Mouse (Mus musculus): ENCODE measurements at regions not wholly inside any gene's neighbourhood (a gene's known extent, or its start where the extent isn't known, plus 50 kb on each side); places are given as distances from the start of the nearest gene placed in this dataset.
"Not testable (repeated sequence)": the region's sequence is repeated elsewhere in the genome, so short reads cannot be mapped to it uniquely, and the experiment has no call there.

GRCm38 (mm10) chr7:64041303-64041702 lies 102.6 kb upstream of the Klf13 start:
- intact Hi-C loops (cut with DNase I) = loop anchor here (10.0 kb wide), 1 partner anchor 287 kb away; no protein-coding TSS in a partner anchor
- no peak for DNase-seq (ENCODE audit: extremely low spot score in 1 of 2, low spot score in 2 of 2)

GRCm38 (mm10) chr7:64040026-64040737 lies 101.5 kb upstream of the Klf13 start:
- intact Hi-C loops (cut with DNase I) = loop anchor here (10.0 kb wide), 1 partner anchor 285 kb away; no protein-coding TSS in a partner anchor

GRCm38 (mm10) chr7:64037701-64038231 lies 99.1 kb upstream of the Klf13 start:
- no peak for DNase-seq (ENCODE audit: extremely low spot score in 1 of 2, low spot score in 2 of 2)
- intact Hi-C loops (cut with DNase I) = no loop called here

More at GRCm38 (mm10) chr7:64040026-64040737, 101.5 kb upstream of the Klf13 start:
- no peak for DNase-seq (ENCODE audit: extremely low spot score in 1 of 2, low spot score in 2 of 2)

DNA sequence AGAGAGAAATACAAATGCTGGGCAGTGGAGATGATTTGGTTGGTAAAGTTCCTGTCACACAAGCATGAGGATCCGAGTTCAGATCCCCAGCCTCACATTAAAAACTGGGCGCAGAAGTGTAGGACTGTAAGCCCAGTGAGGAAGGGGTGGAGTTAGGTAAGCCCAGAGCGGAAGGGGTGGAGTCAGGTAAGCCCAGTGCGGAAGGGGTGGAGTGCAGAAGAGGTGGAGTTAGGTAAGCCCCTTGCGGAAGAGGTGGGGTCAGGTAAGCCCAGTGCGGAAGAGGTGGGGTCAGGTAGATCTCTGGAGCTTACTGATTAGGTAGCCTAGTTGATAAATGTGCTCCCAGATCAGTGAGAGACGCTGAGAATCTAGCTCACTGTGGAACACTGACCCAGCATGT lies 97.4 kb upstream of the Klf13 start:
- intact Hi-C loops (cut with DNase I) = no loop called here
- no peak for DNase-seq (ENCODE audit: extremely low spot score in 1 of 2, low spot score in 2 of 2)

- intact Hi-C loops (cut with DNase I) = no loop called here
- no peak for DNase-seq (ENCODE audit: extremely low spot score in 1 of 2, low spot score in 2 of 2)
Measured at GRCm38 (mm10) chr7:64035025-64035606, 96.4 kb upstream of the Klf13 start.

DNA sequence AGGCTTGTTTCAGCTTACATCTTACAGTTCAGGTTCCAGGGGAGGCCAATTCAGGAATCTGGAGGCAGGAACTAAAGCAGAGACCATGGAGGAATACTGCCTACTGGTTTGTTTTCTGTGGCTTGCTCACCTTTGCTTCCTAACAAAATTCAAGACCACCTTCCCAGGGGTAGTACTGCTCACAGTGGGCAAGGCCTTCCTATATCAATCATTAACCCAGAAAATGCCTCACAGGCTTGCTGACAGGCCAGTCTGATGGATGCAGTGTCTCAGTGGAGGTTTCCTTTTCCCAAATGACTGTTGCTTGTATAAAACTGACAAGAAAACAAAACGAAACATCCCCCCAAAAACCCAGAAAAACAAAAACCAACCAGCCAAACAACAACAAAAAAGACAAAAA lies 95.8 kb upstream of the Klf13 start:
- intact Hi-C loops (cut with DNase I) = loop anchor here (5.0 kb wide), 1 partner anchor 97 kb away; the partner anchor contains the start of gene Klf13
- no peak for DNase-seq (ENCODE audit: extremely low spot score in 1 of 2, low spot score in 2 of 2)

- intact Hi-C loops (cut with DNase I) = loop anchor here (5.0 kb wide), 1 partner anchor 96 kb away; the partner anchor contains the start of gene Klf13
- peak in 1 of 2 experiments; percentile 23 for DNase-seq (ENCODE audit: extremely low spot score in 1 of 2, low spot score in 2 of 2)
Measured at GRCm38 (mm10) chr7:64033388-64033787, 94.7 kb upstream of the Klf13 start.

- DNase-seq (ENCODE audit: extremely low spot score in 1 of 2, low spot score in 2 of 2) = peak; percentile 76 to 79
- intact Hi-C loops (cut with DNase I) = loop anchor here (5.0 kb wide), 1 partner anchor 96 kb away; the partner anchor contains the start of gene Klf13
Measured at GRCm38 (mm10) chr7:64032921-64033354, 94.2 kb upstream of the Klf13 start.

DNA sequence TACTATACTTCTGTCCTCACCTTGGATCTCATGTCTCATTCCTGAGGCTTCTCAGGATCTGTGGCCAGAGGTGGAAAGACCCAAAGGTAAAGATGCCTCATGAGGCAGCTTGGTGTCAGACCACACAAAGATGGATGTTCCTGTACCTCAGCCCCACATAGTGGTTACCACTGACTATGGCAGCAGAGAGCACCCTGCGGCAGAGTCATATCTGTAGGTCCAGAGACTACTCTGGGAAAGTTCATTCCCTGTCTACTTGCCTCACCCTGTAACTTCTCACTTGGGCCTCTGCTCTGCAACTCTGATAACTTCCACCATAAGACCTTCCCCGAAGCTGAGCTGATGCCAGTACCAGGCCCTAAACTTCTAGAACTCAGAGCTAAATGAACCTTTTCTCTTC lies 91.9 kb upstream of the Klf13 start:
- intact Hi-C loops (cut with DNase I) = loop anchor here (5.0 kb wide), 1 partner anchor 93 kb away; the partner anchor contains the start of gene Klf13
- no peak for DNase-seq (ENCODE audit: extremely low spot score in 1 of 2, low spot score in 2 of 2)

DNA sequence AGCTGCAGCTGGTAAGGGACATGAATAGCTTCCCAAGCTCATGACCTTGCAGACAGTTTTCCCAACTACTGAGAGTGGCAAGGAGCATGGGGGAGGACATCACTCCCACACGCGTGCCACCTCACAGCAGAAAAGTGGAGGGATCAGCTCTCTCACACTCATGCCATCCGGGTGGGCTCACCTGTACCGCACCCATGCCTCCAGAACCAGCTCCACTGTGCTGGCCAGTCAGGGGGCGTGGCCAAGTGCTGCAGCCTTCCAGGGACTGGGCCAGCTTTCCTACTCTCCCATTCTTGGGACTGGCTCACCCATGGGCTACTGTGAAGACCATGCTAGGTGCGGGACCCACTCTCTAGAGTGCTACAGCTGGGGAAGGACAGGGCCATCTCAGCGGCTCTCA lies 88.4 kb upstream of the Klf13 start:
- intact Hi-C loops (cut with DNase I) = no loop called here
- no peak for DNase-seq (ENCODE audit: extremely low spot score in 1 of 2, low spot score in 2 of 2)

GRCm38 (mm10) chr7:64025155-64025554 lies 86.4 kb upstream of the Klf13 start:
- intact Hi-C loops (cut with DNase I) = no loop called here
- no peak for DNase-seq (ENCODE audit: extremely low spot score in 1 of 2, low spot score in 2 of 2)

GRCm38 (mm10) chr7:64024253-64024652 lies 85.5 kb upstream of the Klf13 start:
- intact Hi-C loops (cut with DNase I) = no loop called here
- DNase-seq (ENCODE audit: extremely low spot score in 1 of 2, low spot score in 2 of 2) = peak; percentile 49 to 72

DNA sequence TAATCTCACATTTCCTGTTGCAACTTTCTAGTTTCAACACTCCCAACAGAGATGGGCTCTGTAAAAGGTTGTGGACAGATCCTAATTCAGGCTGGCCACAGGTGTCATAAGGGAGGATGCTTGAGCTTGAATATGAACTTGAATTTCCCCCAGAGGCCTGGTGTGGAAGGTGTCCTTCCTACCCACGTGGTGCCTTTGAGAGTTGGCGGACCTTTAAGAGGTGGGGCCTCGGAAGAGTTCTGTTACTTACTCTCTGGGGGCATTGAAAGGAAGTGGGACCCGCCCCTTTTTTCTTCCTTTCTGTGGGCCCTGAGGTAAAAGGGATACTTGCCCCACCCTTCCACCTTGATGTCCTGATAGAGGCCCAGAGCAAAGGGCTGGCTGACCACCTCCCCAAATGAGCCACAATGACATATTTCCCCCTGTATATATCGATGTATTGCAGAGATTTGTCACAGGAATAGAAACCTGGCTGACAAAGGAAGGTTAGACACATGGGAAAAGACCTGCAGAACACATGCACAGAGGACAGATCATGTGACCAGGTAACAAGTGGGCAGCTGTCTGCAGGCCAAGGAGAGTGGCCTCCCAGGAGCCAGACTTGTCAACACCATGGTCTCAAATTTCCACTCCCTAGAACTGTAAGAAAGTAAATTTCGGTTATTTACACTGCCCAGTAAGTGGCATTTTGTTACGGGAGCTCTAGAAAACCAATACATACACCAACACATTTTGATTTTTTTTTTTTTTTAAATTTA lies 84.2 kb upstream of the Klf13 start:
- no peak for DNase-seq (ENCODE audit: extremely low spot score in 1 of 2, low spot score in 2 of 2)
- intact Hi-C loops (cut with DNase I) = no loop called here

DNA sequence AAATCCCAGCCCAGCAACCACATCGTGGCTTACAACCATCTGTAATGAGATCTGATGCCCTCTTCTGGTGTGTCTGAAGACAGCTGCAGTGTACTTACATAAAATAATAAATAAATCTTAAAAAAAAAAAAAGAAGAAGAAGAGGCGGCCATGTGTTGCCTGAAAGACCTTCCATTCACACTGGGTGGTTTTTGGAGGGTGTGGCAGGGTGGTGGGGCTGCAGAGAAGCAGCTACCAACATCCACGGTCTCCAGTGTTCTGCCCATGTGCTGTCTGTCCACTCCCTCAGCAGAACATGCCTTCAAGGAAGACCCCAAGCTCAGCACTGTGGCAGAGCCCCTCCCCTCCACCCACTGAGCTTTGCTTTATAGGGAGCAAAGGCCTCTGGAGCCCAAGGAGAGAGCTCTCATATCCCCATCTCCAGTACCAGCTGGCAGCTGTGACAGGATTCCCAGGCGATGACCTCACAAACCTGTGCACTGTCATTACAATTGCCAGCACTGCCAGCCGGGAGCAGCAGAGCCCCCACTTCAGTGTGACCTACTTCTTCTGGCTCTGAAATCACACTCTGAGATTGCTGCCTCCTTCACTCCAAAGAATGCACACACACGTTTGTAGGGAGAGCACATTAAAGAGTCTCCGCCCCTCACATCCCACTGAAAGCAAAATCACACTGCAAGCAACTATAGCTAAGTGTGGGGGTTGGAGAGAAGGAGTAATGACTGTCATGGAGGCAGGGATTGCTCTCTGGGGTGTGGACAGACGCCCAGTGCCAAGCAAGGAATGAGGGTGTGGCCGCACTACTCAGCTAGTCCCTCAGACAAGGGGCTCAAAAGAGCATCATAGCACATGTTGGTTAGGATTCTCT lies 82.8 kb upstream of the Klf13 start:
- DNase-seq (ENCODE audit: extremely low spot score in 1 of 2, low spot score in 2 of 2) = peak; percentile 38 to 57
- intact Hi-C loops (cut with DNase I) = no loop called here

- intact Hi-C loops (cut with DNase I) = no loop called here
- DNase-seq (ENCODE audit: extremely low spot score in 1 of 2, low spot score in 2 of 2) = no peak
Measured at GRCm38 (mm10) chr7:64018107-64018506, 79.4 kb upstream of the Klf13 start.

- intact Hi-C loops (cut with DNase I) = no loop called here
- DNase-seq (ENCODE audit: extremely low spot score in 1 of 2, low spot score in 2 of 2) = no peak
Measured at GRCm38 (mm10) chr7:64016874-64017273, 78.2 kb upstream of the Klf13 start.

DNA sequence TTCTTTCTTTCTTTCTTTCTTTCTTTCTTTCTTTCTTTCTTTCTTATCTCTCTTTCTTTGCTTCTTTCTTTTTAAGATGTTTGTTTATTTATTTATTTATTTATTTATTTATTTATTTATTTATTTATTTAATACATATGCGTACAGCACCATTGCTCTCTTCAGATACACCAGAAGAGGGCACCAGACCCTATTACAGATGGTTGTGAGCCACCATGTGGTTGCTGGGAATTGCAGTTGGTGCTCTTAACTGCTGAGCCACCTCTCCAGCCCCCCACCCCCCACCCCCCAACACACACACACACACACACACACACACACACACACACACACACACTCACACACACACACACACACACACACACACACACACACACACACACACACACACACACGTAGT lies 76.4 kb upstream of the Klf13 start:
- intact Hi-C loops (cut with DNase I) = not testable (repeated sequence)

GRCm38 (mm10) chr7:64014227-64014626 lies 75.5 kb upstream of the Klf13 start:
- DNase-seq (ENCODE audit: extremely low spot score in 1 of 2, low spot score in 2 of 2) = no peak
- intact Hi-C loops (cut with DNase I) = no loop called here

More for the DNA sequence above, 76.4 kb upstream of the Klf13 start:
- not testable (repeated sequence) for DNase-seq (ENCODE audit: extremely low spot score in 1 of 2, low spot score in 2 of 2)

All from left cerebral cortex, postnatal 10 days (tissue).